Mouse (Mus musculus): ENCODE data around the gene Wdr4.

DNA sequence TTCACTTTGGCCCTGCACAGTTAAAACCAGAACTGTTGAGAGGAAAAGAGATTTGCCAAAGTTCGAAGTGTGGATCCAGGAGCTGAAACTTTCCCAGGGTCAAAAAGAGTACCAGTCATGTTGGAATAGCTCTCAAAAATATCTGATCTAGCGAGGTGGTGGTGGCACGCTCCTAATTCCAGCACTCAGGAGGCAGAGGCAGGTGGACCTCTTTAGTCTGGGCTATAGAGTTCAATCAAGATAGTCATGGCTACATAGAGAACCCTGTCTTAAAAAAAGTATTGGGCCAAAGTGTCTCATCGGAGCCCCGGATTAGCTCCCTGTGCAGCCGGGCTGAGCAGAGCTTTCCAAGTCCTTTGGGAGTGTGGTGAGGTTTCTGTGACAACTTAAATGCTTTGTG lies 46.5 kb upstream of the Wdr4 start:
- TF ChIP-seq MYOG (IDR thresholded peaks at IDR 0.05; ENCODE audit: control insufficient read depth, extremely low read depth, insufficient read length) (no peak), CTCF (IDR thresholded peaks at IDR 0.05; ENCODE audit: control insufficient read depth, insufficient read depth, insufficient read length) (no peak), MAX (IDR thresholded peaks at IDR 0.05) (no peak), USF1 (IDR thresholded peaks at IDR 0.05; ENCODE audit: low read depth) (no peak), CEBPB (IDR thresholded peaks at IDR 0.05; ENCODE audit: low read depth) (no peak)

All from C2C12 (cell line).